Comparison of ENCODE assay signal across 8 mouse cellular contexts in genomic region chr5:73491074-73491836, GRCm38 (mm10). TPM values are rescaled to one million over a fixed set of nuclear protein-coding genes. Genes with fewer than 3 reads are reported as not detected.
DNase-seq lines count a peak whose midpoint lies in the region; ATAC-seq and TF ChIP-seq lines count a peak whose summit lies in the region.

No protein-coding gene starts in this region.

- H3K4me2 ChIP-seq in kidney, embryonic 15.5 days = peak overlapping the region; percentile 97
- H3K4me2 ChIP-seq in embryonic facial prominence, embryonic 15.5 days (replicated peaks) = peak overlapping the region; percentile 94
- H3K4me2 ChIP-seq in intestine, postnatal 0 days (replicated peaks; ENCODE audit: low read depth) = peak overlapping the region; percentile 99

- H3K27me3 ChIP-seq in kidney, embryonic 15.5 days = no peaks in the 10 kb centered on the region
- H3K27me3 ChIP-seq in embryonic facial prominence, embryonic 15.5 days = no peaks in the 10 kb centered on the region
- no peaks in the 10 kb centered on the region for H3K27me3 ChIP-seq in intestine, postnatal 0 days (replicated peaks; ENCODE audit: control insufficient read depth, insufficient read depth, low read length)
- no peaks in the 10 kb centered on the region for H3K27me3 ChIP-seq in midbrain, embryonic 10.5 days (ENCODE audit: low read depth, poor library complexity, severe bottlenecking)

- peak overlapping the region; percentile 72 for H3K9ac ChIP-seq in kidney, embryonic 15.5 days
- peak overlapping the region; percentile 63 for H3K9ac ChIP-seq in embryonic facial prominence, embryonic 15.5 days
- H3K9ac ChIP-seq in intestine, postnatal 0 days (ENCODE audit: low read depth, low read length) = peak overlapping the region; percentile 59

- peaks cover 9% of the 10 kb centered on the region for H3K4me1 ChIP-seq in kidney, embryonic 15.5 days
- H3K4me1 ChIP-seq in embryonic facial prominence, embryonic 15.5 days = peaks cover 10% of the 10 kb centered on the region
- 0 out of 2 replicates have a peak, but pooled peaks cover 3% of the 10 kb centered on the region for H3K4me1 ChIP-seq in intestine, postnatal 0 days (replicated peaks; ENCODE audit: control insufficient read depth, insufficient read depth, low read length)
- peaks cover 29% of the 10 kb centered on the region for H3K4me1 ChIP-seq in midbrain, embryonic 10.5 days

- peak overlapping the region; percentile 92 for H3K4me3 ChIP-seq in kidney, embryonic 15.5 days (replicated peaks)
- peak overlapping the region; percentile 90 for H3K4me3 ChIP-seq in embryonic facial prominence, embryonic 15.5 days (replicated peaks)
- H3K4me3 ChIP-seq in intestine, postnatal 0 days (ENCODE audit: low read depth, low read length) = peak overlapping the region; percentile 85
- H3K4me3 ChIP-seq in midbrain, embryonic 10.5 days = peak overlapping the region; percentile 99

- peak; percentile 59 for ATAC-seq in kidney, embryonic 15.5 days (replicated peaks; ENCODE audit: low FRiP score)
- peak; percentile 37 for ATAC-seq in embryonic facial prominence, embryonic 15.5 days (ENCODE audit: insufficient number of reproducible peaks, low FRiP score, low TSS enrichment, low read depth)
- ATAC-seq in intestine, postnatal 0 days = peak; percentile 57

- no peaks in the 10 kb centered on the region for H3K9me3 ChIP-seq in kidney, embryonic 15.5 days (replicated peaks)
- H3K9me3 ChIP-seq in embryonic facial prominence, embryonic 15.5 days (replicated peaks) = no peaks in the 10 kb centered on the region
- no peaks in the 10 kb centered on the region for H3K9me3 ChIP-seq in intestine, postnatal 0 days (ENCODE audit: control insufficient read depth)
- no peaks in the 10 kb centered on the region for H3K9me3 ChIP-seq in midbrain, embryonic 10.5 days (replicated peaks)

- H3K27ac ChIP-seq in kidney, embryonic 15.5 days = peak overlapping the region; percentile 97
- H3K27ac ChIP-seq in embryonic facial prominence, embryonic 15.5 days (replicated peaks) = peak overlapping the region; percentile 94
- peak overlapping the region; percentile 76 for H3K27ac ChIP-seq in intestine, postnatal 0 days (ENCODE audit: low read depth, low read length)
- peak overlapping the region; percentile 93 for H3K27ac ChIP-seq in midbrain, embryonic 10.5 days (replicated peaks)

- no peak for DNase-seq in kidney, postnatal 4 days
- peak; percentile 43 for DNase-seq in NIH3T3 (ENCODE audit: low read depth)
- DNase-seq in midbrain, embryonic 10.5 days (ENCODE audit: low spot score) = no peak
- no peak for DNase-seq in adrenal gland, adult (ENCODE audit: inconsistent age in 2 of 2, low spot score in 1 of 2)
- no peak for DNase-seq in urinary bladder, postnatal 10 days (ENCODE audit: low spot score)

- under 1% methylated on average over 61 of the region's 70 CpGs for WGBS in kidney, embryonic 15.5 days
- WGBS in embryonic facial prominence, embryonic 15.5 days = under 1% methylated on average over 62 of the region's 70 CpGs
- WGBS in intestine, postnatal 0 days = 2% methylated on average over 61 of the region's 70 CpGs
- WGBS in midbrain, embryonic 10.5 days = under 1% methylated on average over 70 of the region's 70 CpGs

- TF ChIP-seq CTCF in intestine, postnatal 0 days (IDR thresholded peaks at IDR 0.05; ENCODE audit: low read depth) = no peak

- no peaks in the 10 kb centered on the region for H3K36me3 ChIP-seq in kidney, embryonic 15.5 days
- H3K36me3 ChIP-seq in embryonic facial prominence, embryonic 15.5 days = no peaks in the 10 kb centered on the region
- no peaks in the 10 kb centered on the region for H3K36me3 ChIP-seq in intestine, postnatal 0 days (ENCODE audit: control insufficient read depth, insufficient read depth)
- H3K36me3 ChIP-seq in midbrain, embryonic 10.5 days = no peaks in the 10 kb centered on the region

RNA-seq across cellular contexts. Expression of gene Dcun1d4, which starts 10.5 kb away (rescaled TPM):
- 22.8 and 24.7 TPM in 2 replicates for polyA plus RNA-seq in kidney, embryonic 15.5 days (2015; fragmentation: Nextera tagmentation; extraction: Ambion mirVana)
- 19.0 and 20.1 TPM in 2 replicates for polyA plus RNA-seq in embryonic facial prominence, embryonic 15.5 days (2015; fragmentation: Nextera tagmentation; extraction: Ambion mirVana)
- polyA plus RNA-seq in intestine, postnatal 0 days (2015; fragmentation: Nextera tagmentation; extraction: Ambion mirVana) = 14.8 and 16.3 TPM in 2 replicates
- 46.0 and 54.9 TPM in 2 replicates for polyA plus RNA-seq in midbrain, embryonic 10.5 days (2016; fragmentation: Nextera tagmentation; extraction: Ambion mirVana)
